ENCODE assay signal across 2 mouse cellular contexts in the genomic region with DNA sequence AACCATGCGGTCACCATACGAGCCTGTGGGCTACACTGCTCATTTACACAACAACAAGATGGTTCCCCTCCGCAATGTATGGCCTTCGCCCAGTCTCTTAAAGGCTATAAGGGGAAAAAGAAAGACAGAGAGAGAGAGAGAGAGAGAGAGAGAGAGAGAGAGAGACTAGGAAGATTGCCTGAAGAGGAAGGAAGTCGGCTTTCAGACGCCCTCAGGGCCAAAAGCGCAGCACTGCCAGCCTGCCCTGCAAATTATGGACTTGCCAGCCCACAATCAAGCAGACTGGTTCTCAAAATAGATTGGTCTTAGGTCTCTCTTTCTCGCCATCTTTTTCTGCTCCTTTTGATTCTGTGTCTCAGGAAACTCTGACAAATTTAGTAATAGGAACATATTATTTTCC.
TF ChIP-seq lines count a peak whose summit lies in the region.

No protein-coding gene starts in this region.

TF ChIP-seq in CH12.LX, 34 proteins besides CTCF, POLR2A, EP300 and RAD21:
- no peak for TF ChIP-seq USF1 (IDR thresholded peaks at IDR 0.05; ENCODE audit: low read depth, low read length)
- no peak for TF ChIP-seq ZMIZ1 (IDR thresholded peaks at IDR 0.05; ENCODE audit: low read depth, low read length)
- TF ChIP-seq BHLHE40 (IDR thresholded peaks at IDR 0.05; ENCODE audit: low read depth, low read length) = no peak
- no peak for TF ChIP-seq ETS1 (conservative IDR thresholded peaks at IDR 0.05; ENCODE audit: low read depth, low read length)
- no peak for TF ChIP-seq PAX5 (IDR thresholded peaks at IDR 0.05; ENCODE audit: low read length)
- TF ChIP-seq MAX (IDR thresholded peaks at IDR 0.05; ENCODE audit: low read length) = no peak
- no peak for TF ChIP-seq UBTF (IDR thresholded peaks at IDR 0.05; ENCODE audit: low read depth, low read length)
- TF ChIP-seq MAZ (IDR thresholded peaks at IDR 0.05; ENCODE audit: low read depth, low read length) = no peak
- no peak for TF ChIP-seq POLR2AphosphoS2 (IDR thresholded peaks at IDR 0.05; ENCODE audit: low read depth, low read length)
- no peak for TF ChIP-seq E2F4 (IDR thresholded peaks at IDR 0.05; ENCODE audit: insufficient replicate concordance, low read depth, low read length)

TF ChIP-seq in MEL, 35 proteins besides CTCF, POLR2A, EP300 and RAD21:
- TF ChIP-seq JUND (IDR thresholded peaks at IDR 0.05; ENCODE audit: low read depth, low read length) = peak; percentile 81
- TF ChIP-seq NRF1 (IDR thresholded peaks at IDR 0.05; ENCODE audit: insufficient read depth, low read depth, low read length, poor library complexity, severe bottlenecking) = no peak
- TF ChIP-seq NELFE (IDR thresholded peaks at IDR 0.05; ENCODE audit: low read depth, low read length) = no peak
- no peak for TF ChIP-seq MAFK (IDR thresholded peaks at IDR 0.05; ENCODE audit: borderline replicate concordance, low read depth, low read length)
